Mouse (Mus musculus): ENCODE measurements around the gene Mtg1. TPM values are rescaled to one million over a fixed set of nuclear protein-coding genes. Genes with fewer than 3 reads are reported as not detected.

Gene Mtg1
- polyA plus RNA-seq, 1 experiment: 16.8 TPM

DNA sequence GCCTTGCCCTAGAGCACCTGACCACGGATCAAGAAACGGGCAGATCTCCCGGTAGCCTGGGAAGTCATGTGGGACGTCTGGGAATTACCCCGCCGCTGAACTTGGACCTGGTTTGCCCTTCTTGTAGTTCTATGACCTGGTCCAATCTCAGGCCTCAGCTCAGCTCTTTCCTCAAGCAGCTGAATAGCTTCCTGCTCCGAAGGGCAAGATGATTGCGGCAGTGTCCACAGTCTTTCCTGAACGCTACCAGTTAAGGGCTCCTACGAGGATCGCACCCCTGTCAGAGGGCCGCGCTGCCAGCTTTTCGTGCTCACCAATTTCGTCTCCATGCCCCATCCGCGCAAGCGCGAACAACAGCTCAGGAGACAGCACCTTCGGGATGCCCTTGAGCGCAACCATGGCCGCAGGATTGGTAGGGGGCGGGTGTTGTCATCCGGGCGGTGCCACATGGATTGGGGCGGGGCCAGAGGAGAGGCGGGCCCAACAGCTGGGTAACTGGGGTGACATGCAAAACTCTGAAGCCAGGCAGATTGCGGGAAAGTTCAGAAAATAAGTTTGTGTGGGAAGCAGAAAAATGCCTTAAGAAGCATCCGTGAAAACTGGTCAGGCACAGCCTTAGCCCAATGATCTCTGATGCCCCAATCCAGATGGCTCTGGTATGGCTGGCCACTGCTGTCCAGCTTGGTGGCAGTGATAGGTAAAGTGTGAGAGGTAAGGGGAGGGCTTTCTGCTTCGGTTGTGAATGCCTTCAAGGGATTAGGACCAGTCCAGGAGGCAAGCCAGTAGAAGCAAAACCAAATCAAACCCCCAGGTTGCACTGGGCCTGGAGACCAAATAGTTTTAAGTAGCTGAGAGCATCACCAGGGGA lies 35.1 kb upstream of the Mtg1 start, which contains the start of gene Fuom:
Fuom (minus strand) TSS at position 449 of the 868 bp plus-strand sequence.
- WGBS: 4% methylated on average over 30 of the region's 30 CpGs
- Histone ChIP-seq H3K27ac (ENCODE audit: control insufficient read depth, insufficient read depth, low read depth, low read length, poor library complexity) (no peak within 1 kb of the TSS), H3K4me3 (replicated peaks; ENCODE audit: control insufficient read depth, low read depth, low read length) (peak within 1 kb of the TSS; percentile 63), H3K4me1 (ENCODE audit: control insufficient read depth, insufficient read depth, low read length) (peaks cover 2% of the 10 kb centered on the region)
- TF ChIP-seq POLR2A (IDR thresholded peaks at IDR 0.05; ENCODE audit: borderline replicate concordance, control insufficient read depth, low read depth, low read length) (no peak), CTCF (IDR thresholded peaks at IDR 0.05; ENCODE audit: control insufficient read depth, insufficient read depth, low read length) (no peak)

DNA sequence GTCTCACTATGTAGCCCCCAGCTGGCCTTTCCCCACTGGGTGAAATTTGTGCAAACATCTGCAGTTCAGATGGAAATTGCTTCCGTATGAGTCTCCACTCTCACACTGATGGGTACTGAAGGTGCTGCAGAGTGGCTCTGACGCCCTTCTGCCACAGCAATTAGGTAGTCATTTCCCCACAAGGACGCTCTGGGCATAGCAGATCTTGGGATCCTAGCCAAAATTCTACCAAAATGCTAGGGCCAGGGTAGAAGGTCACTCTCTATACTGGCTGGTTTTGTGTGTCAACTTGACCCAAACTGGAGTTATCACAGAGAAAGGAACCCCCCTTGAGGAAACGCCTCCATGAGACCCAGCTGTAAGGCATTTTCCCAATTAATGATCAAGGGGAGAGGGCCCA lies 33.4 kb upstream of the Mtg1 start:
- H3K27ac ChIP-seq (ENCODE audit: control insufficient read depth, insufficient read depth, low read depth, low read length, poor library complexity): no peak overlapping the region
- H3K4me1 ChIP-seq (ENCODE audit: control insufficient read depth, insufficient read depth, low read length): peaks cover 2% of the 10 kb centered on the region
- TF ChIP-seq POLR2A (IDR thresholded peaks at IDR 0.05; ENCODE audit: borderline replicate concordance, control insufficient read depth, low read depth, low read length): no peak
- no peak for TF ChIP-seq CTCF (IDR thresholded peaks at IDR 0.05; ENCODE audit: control insufficient read depth, insufficient read depth, low read length)
- 80% methylated on average over 4 of the region's 4 CpGs for WGBS
- no peak overlapping the region for H3K4me3 ChIP-seq (replicated peaks; ENCODE audit: control insufficient read depth, low read depth, low read length)

DNA sequence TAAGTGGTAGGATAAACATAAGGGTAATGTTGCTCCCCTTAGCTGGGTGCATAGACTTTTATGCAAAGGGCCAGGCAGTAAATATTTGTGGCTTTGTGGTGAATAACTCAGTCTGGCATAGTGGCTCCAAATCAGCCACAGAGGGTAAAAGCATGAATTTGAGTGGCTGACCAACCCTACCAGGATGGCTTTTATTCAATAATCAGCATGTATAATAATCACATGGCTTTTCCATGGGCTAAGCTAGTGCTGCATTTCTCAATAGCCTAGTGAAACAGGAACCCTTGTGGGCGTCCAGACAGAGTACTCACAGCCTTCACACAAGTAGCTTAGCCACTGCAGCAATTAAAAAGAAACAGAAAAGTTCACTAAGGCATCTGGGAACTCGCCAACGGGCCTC lies 25.4 kb upstream of the Mtg1 start:
- 47% methylated on average over 3 of the region's 3 CpGs for WGBS
- TF ChIP-seq POLR2A (IDR thresholded peaks at IDR 0.05; ENCODE audit: borderline replicate concordance, control insufficient read depth, low read depth, low read length) (no peak), CTCF (IDR thresholded peaks at IDR 0.05; ENCODE audit: control insufficient read depth, insufficient read depth, low read length) (no peak)
- no peak overlapping the region for H3K4me3 ChIP-seq (replicated peaks; ENCODE audit: control insufficient read depth, low read depth, low read length)

DNA sequence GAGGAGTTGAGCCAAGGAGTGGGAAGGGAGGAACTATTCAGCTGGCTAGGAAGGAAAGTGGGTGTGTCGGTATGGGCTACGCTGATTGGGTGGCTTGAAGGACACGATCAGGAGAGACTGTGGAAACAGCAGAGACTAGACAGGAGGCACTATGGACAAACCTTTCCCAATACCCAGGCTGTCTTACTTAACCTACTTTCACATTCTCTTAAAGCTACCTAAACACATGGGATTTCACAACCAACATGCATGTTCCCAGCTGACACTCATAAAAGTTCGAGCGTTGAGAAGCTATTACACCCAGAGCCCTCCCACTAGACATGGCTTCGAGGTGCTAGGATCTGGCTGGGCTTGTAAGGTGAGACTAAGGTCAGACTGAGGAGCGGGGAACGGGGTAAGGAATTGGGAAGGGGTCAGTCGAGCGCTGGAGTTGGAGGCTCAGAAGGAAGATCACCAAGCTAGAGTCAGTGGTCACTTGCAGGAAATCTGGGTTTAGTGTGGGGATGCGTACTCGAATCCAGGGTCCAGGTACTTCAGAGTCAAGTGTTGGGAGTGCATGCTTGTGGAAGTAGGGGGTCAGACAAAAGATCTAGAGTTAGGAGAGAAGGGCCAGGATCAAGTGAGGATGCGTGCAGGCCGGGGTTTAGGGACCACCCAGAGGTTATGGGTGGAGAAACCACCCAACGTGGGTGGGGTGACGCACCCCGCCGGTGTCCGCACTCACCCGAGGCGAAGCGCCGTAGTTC lies 21.6 kb upstream of the Mtg1 start, which contains the start of gene Paox:
Paox (plus strand) TSS at position 217 of the 746 bp plus-strand sequence.
- TF ChIP-seq CTCF (IDR thresholded peaks at IDR 0.05; ENCODE audit: control insufficient read depth, insufficient read depth, low read length) (no peak), POLR2A (IDR thresholded peaks at IDR 0.05; ENCODE audit: borderline replicate concordance, control insufficient read depth, low read depth, low read length) (no peak)
- H3K4me3 ChIP-seq (replicated peaks; ENCODE audit: control insufficient read depth, low read depth, low read length): peak within 1 kb of the TSS; percentile 90
- peaks cover 1% of the 10 kb centered on the region; the same call in 1 of the 2 replicates for H3K4me1 ChIP-seq (ENCODE audit: control insufficient read depth, insufficient read depth, low read length)
- 2% methylated on average over 23 of the region's 23 CpGs for WGBS
- H3K27ac ChIP-seq (ENCODE audit: control insufficient read depth, insufficient read depth, low read depth, low read length, poor library complexity): peak within 1 kb of the TSS; percentile 65

More for the DNA sequence above, 25.4 kb upstream of the Mtg1 start:
- Histone ChIP-seq H3K27ac (ENCODE audit: control insufficient read depth, insufficient read depth, low read depth, low read length, poor library complexity) (0 out of 2 replicates have a peak overlapping the region, but pooled peaks have one; percentile 47), H3K4me1 (ENCODE audit: control insufficient read depth, insufficient read depth, low read length) (peaks cover 1% of the 10 kb centered on the region; the same call in 1 of the 2 replicates)

DNA sequence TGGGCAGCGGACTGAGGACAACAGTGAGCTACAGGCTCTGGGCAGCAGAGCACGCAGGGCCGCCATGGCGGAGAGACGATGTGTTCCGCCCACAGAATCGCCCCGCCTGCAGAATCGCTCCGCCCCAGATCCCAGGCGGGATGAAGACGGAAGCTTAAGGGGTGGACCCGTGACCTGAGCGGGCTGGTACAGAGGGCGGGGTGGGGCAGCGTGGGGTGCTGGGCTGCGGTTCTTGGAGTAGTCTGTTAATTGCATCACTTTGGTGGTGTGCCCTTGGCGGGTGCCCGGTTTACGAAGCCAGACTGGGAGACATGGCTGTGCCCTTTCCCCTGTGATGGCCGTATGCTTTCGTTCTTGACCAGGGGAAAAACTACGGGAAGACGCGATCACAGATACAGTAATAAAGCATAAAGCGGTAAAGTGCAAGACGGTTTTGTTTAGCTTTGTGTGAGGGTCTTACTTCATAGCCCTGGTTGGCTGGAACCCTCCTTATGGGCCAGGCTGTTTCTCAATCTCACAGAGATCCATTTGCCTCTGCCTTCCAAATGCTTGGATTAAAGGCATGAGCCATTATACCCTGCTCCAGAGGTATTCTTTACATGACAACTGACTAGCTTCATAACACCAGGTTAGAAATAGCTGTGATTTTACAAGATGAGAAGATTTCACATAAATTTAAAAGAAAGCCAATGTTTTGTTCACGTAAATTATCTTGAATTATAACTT lies 20.9 kb upstream of the Mtg1 start, which contains the start of gene Echs1:
Echs1 (minus strand) TSS at position 148 of the 726 bp plus-strand sequence.
- Histone ChIP-seq H3K4me3 (replicated peaks; ENCODE audit: control insufficient read depth, low read depth, low read length) (peak within 1 kb of the TSS; percentile 90), H3K4me1 (ENCODE audit: control insufficient read depth, insufficient read depth, low read length) (peaks cover 1% of the 10 kb centered on the region; the same call in 1 of the 2 replicates), H3K27ac (ENCODE audit: control insufficient read depth, insufficient read depth, low read depth, low read length, poor library complexity) (peak within 1 kb of the TSS; percentile 65)
- TF ChIP-seq CTCF (IDR thresholded peaks at IDR 0.05; ENCODE audit: control insufficient read depth, insufficient read depth, low read length) (no peak), POLR2A (IDR thresholded peaks at IDR 0.05; ENCODE audit: borderline replicate concordance, control insufficient read depth, low read depth, low read length) (peak; percentile 84; the same call in 1 of the 2 replicates)
- WGBS: 2% methylated on average over 28 of the region's 28 CpGs

DNA sequence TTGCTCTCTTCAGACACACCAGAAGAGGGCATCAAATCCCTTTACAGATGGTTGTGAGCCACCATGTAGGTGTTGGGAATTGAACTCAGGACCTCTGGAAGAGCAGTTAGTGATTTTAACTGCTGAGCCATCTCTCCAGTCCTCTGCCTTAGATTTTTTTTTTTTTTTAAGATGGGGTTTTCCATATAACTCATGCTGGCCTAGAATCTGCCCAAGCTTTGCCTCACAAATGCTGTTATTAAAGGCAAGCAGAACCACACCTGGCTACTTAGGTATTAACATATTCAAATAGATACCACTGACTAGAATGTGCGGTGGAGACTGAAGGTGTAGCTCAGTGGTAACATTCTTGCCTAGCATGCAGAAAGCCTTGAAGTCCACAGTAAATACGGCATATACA lies 16.9 kb upstream of the Mtg1 start:
- no peak overlapping the region for H3K4me3 ChIP-seq (replicated peaks; ENCODE audit: control insufficient read depth, low read depth, low read length)
- no peak overlapping the region for H3K27ac ChIP-seq (ENCODE audit: control insufficient read depth, insufficient read depth, low read depth, low read length, poor library complexity)
- peaks cover under 1% of the 10 kb centered on the region; the same call in 1 of the 2 replicates for H3K4me1 ChIP-seq (ENCODE audit: control insufficient read depth, insufficient read depth, low read length)
- WGBS: 90% methylated on average over 2 of the region's 2 CpGs
- TF ChIP-seq POLR2A (IDR thresholded peaks at IDR 0.05; ENCODE audit: borderline replicate concordance, control insufficient read depth, low read depth, low read length): no peak
- TF ChIP-seq CTCF (IDR thresholded peaks at IDR 0.05; ENCODE audit: control insufficient read depth, insufficient read depth, low read length): no peak

DNA sequence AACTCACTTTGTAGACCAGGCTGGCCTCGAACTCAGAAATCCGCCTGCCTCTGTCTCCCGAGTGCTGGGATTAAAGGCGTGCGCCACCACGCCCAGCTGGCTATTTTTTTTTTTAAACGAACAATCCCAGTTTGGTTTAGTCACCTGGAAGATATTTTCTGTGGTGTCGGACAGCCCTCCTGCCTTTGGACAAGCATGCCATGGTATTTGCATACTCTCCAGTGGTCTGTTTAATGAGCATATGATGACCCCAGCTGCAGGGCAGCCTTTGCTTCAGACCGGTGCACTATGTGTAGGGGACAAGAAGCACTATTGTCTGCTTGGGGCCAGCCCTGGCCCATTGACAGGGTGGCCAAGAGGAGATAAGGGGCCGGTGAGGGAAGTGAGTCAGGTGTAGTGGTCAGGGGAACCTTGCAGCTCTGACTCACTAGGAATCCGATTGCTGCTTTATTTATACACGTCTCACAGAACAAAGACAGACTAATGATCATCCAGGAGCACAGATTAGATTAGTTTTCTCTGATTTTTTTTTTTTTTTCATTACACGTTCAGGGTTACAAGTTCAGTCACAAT lies 15.9 kb upstream of the Mtg1 start:
- H3K4me3 ChIP-seq (replicated peaks; ENCODE audit: control insufficient read depth, low read depth, low read length): no peak overlapping the region
- no peak for TF ChIP-seq POLR2A (IDR thresholded peaks at IDR 0.05; ENCODE audit: borderline replicate concordance, control insufficient read depth, low read depth, low read length)
- H3K4me1 ChIP-seq (ENCODE audit: control insufficient read depth, insufficient read depth, low read length): no peaks in the 10 kb centered on the region; the same call in 1 of the 2 replicates
- 66% methylated on average over 13 of the region's 13 CpGs for WGBS
- H3K27ac ChIP-seq (ENCODE audit: control insufficient read depth, insufficient read depth, low read depth, low read length, poor library complexity): no peak overlapping the region
